Mouse (Mus musculus) testis, adult 2 months (tissue): ENCODE results near the gene Crebl2. TPM values are rescaled to one million over a fixed set of nuclear protein-coding genes. Genes with fewer than 3 reads are reported as not detected.

Experiments used
- H3K27ac ChIP-seq: fragments of 200-500 bp; 2 replicates; pipeline ENCODE4 v1.5.1; 2012; ENCODE audit warnings: low read depth, low read length; ENCODE audit not compliant: control insufficient read depth, insufficient read depth
- H3K27me3 ChIP-seq: fragments of 200-500 bp; 2 replicates; pipeline ENCODE4 v1.6.1; 2012; ENCODE audit warnings: mild to moderate bottlenecking, low read length, moderate library complexity; ENCODE audit not compliant: control insufficient read depth, insufficient read depth
- H3K36me3 ChIP-seq: fragments of 200-500 bp; 2 replicates; pipeline ENCODE4 v1.6.1; 2012; ENCODE audit warnings: mild to moderate bottlenecking, low read length; ENCODE audit not compliant: control insufficient read depth, insufficient read depth
- H3K4me1 ChIP-seq: fragments of 200-500 bp; 2 replicates; pipeline ENCODE4 v1.6.1; 2012; ENCODE audit warnings: low read length; ENCODE audit not compliant: control insufficient read depth, insufficient read depth
- H3K4me3 ChIP-seq: fragments of 200-500 bp; 2 replicates; pipeline ENCODE4 v1.5.1; 2012; ENCODE audit warnings: low read depth, mild to moderate bottlenecking, low read length, moderate library complexity, mixed read lengths; ENCODE audit not compliant: control insufficient read depth
- CTCF ChIP-seq: fragments of 200-500 bp; IDR thresholded peaks from 2 replicates; pipeline ENCODE4 v1.5.1; 2012; ENCODE audit warnings: low read depth, mild to moderate bottlenecking, inconsistent platforms, low read length, moderate library complexity; ENCODE audit not compliant: control insufficient read depth, insufficient read depth, insufficient replicate concordance
- POLR2A ChIP-seq: fragments of 200-500 bp; IDR thresholded peaks from 2 replicates; pipeline ENCODE4 v1.6.1; 2012; ENCODE audit warnings: low read depth, mild to moderate bottlenecking, inconsistent platforms, low read length, moderate library complexity; ENCODE audit not compliant: control insufficient read depth
- polyA plus RNA-seq: library from polyadenylated mRNA; depleted of rRNA; stranded (reverse); fragments of >200 nt; gene quantifications from 2 replicates; pipeline ENCODE4 v1.2.3, GENCODE M21; 2012

Gene Crebl2
- polyA plus RNA-seq, 1 experiment: 11.2 TPM

- H3K4me3 ChIP-seq: no peak overlapping the region
- TF ChIP-seq CTCF (no peak), POLR2A (no peak)
- no peaks in the 10 kb centered on the region for H3K4me1 ChIP-seq
Measured at GRCm38 (mm10) chr6:134820411-134820810, 9.5 kb upstream of the Crebl2 start.

GRCm38 (mm10) chr6:134822844-134823243 lies 7.1 kb upstream of the Crebl2 start:
- H3K27ac ChIP-seq: no peak overlapping the region
- no peaks in the 10 kb centered on the region; the same call in 1 of the 2 replicates for H3K4me1 ChIP-seq
- peak; percentile 90 for TF ChIP-seq CTCF
- no peak for TF ChIP-seq POLR2A
- no peak overlapping the region for H3K4me3 ChIP-seq
- no peaks in the 10 kb centered on the region for H3K27me3 ChIP-seq
- no peaks in the 10 kb centered on the region for H3K36me3 ChIP-seq

More at GRCm38 (mm10) chr6:134820411-134820810, 9.5 kb upstream of the Crebl2 start:
- Histone ChIP-seq H3K36me3 (no peaks in the 10 kb centered on the region), H3K27ac (no peak overlapping the region), H3K27me3 (no peaks in the 10 kb centered on the region)

- Histone ChIP-seq H3K27me3 (no peaks in the 10 kb centered on the region), H3K4me1 (peaks cover 4% of the 10 kb centered on the region), H3K4me3 (peak overlapping the region; percentile 95), H3K36me3 (no peaks in the 10 kb centered on the region), H3K27ac (peak overlapping the region; percentile 87; the same call in 1 of the 2 replicates)
- TF ChIP-seq POLR2A: no peak
- no peak for TF ChIP-seq CTCF
Measured at GRCm38 (mm10) chr6:134830776-134831175, 822 bp downstream of the Crebl2 start.

GRCm38 (mm10) chr6:134834585-134835251 lies 4.8 kb downstream of the Crebl2 start:
- TF ChIP-seq CTCF: no peak
- TF ChIP-seq POLR2A: no peak
- no peak overlapping the region for H3K27ac ChIP-seq

GRCm38 (mm10) chr6:134838111-134838510 lies 8.2 kb downstream of the Crebl2 start:
- no peak for TF ChIP-seq POLR2A
- TF ChIP-seq CTCF: no peak
- no peaks in the 10 kb centered on the region for H3K27me3 ChIP-seq
- H3K36me3 ChIP-seq: no peaks in the 10 kb centered on the region
- H3K4me3 ChIP-seq: no peak overlapping the region
- no peak overlapping the region for H3K27ac ChIP-seq
- no peaks in the 10 kb centered on the region for H3K4me1 ChIP-seq

More at GRCm38 (mm10) chr6:134834585-134835251, 4.8 kb downstream of the Crebl2 start:
- H3K36me3 ChIP-seq: no peaks in the 10 kb centered on the region
- no peak overlapping the region for H3K4me3 ChIP-seq
- peaks cover 2% of the 10 kb centered on the region; the same call in 1 of the 2 replicates for H3K4me1 ChIP-seq
- no peaks in the 10 kb centered on the region for H3K27me3 ChIP-seq

- Histone ChIP-seq H3K27me3 (no peaks in the 10 kb centered on the region), H3K36me3 (no peaks in the 10 kb centered on the region), H3K4me1 (no peaks in the 10 kb centered on the region), H3K4me3 (no peak overlapping the region), H3K27ac (no peak overlapping the region)
- TF ChIP-seq POLR2A: no peak
- TF ChIP-seq CTCF: no peak
Measured at GRCm38 (mm10) chr6:134840346-134840745, 10.4 kb downstream of the Crebl2 start.

GRCm38 (mm10) chr6:134845726-134846125 lies 15.8 kb downstream of the Crebl2 start:
- Histone ChIP-seq H3K36me3 (peaks cover 2% of the 10 kb centered on the region), H3K4me1 (no peaks in the 10 kb centered on the region; the same call in 1 of the 2 replicates), H3K27ac (no peak overlapping the region), H3K27me3 (no peaks in the 10 kb centered on the region), H3K4me3 (no peak overlapping the region)
- no peak for TF ChIP-seq POLR2A
- no peak for TF ChIP-seq CTCF
